Mouse (Mus musculus): ENCODE data around the gene Iscu.
A peak's percentile ranks its signal among the peaks of the same experiment; 100 is the strongest.

The Iscu gene

GRCm38 (mm10) chr5:113814111-113815040 lies 41.8 kb downstream of the Iscu start:
- DNase-seq (ENCODE audit: low read depth, low spot score): no peak

- no peak for DNase-seq (ENCODE audit: low read depth, low spot score)
These were observed 42.5 kb downstream of the Iscu start for GRCm38 (mm10) chr5:113815041-113815389.

GRCm38 (mm10) chr5:113815638-113816152 lies 43.1 kb downstream of the Iscu start:
- DNase-seq (ENCODE audit: low read depth, low spot score): peak; percentile 90

GRCm38 (mm10) chr5:113818572-113818971 lies 46.0 kb downstream of the Iscu start:
- peak; percentile 84 for DNase-seq (ENCODE audit: low read depth, low spot score)

- no peak for DNase-seq (ENCODE audit: low read depth, low spot score)
These were observed 51.7 kb downstream of the Iscu start for GRCm38 (mm10) chr5:113824228-113824627.

- DNase-seq (ENCODE audit: low read depth, low spot score): no peak
These were observed 53.0 kb downstream of the Iscu start for GRCm38 (mm10) chr5:113825558-113825957.

GRCm38 (mm10) chr5:113826619-113827018 lies 54.1 kb downstream of the Iscu start:
- no peak for DNase-seq (ENCODE audit: low read depth, low spot score)

Measured in ZHBTc4 (cell line).